Mouse (Mus musculus): ENCODE data around the gene Gm42417. TPM values are rescaled to one million over a fixed set of nuclear protein-coding genes. Genes with fewer than 3 reads are reported as not detected.

Gm42417 gene
- total and polyA plus RNA-seq, 3 experiments, result 0.15 TPM; not detected in 2

DNA sequence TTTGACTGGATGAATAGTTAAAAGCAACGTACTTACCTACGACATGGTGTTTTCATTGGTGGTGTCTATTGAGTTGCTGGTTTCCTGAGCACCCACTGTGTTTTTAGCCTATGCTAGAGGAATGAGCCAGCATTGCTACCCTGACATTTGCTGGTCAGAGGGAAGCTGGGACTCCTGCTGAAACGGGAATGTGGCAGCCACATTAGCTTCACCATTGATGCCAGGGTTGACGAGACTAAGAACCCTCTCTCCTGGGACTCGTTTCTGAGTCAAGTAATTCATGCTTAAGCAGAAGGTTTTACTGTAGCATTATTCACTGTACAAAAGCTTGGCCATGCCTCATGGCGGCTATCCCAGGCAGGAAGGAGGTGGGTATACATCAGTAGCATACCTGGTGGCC is 49.6 kb downstream of the Gm42417 start:
- no peak for ATAC-seq (ENCODE audit: extremely low read depth, insufficient number of reproducible peaks, low FRiP score, poor library complexity, severe bottlenecking)
- Histone ChIP-seq H3K4me1 (ENCODE audit: insufficient read depth, low read depth, low read length) (peaks cover 7% of the 10 kb centered on the region), H3K36me3 (replicated peaks) (peaks cover 10% of the 10 kb centered on the region), H3K4me3 (ENCODE audit: low read depth, low read length) (no peak overlapping the region), H3K9me3 (replicated peaks) (no peaks in the 10 kb centered on the region), H3K27me3 (ENCODE audit: insufficient read depth, low read length) (peaks cover 6% of the 10 kb centered on the region; the same call in 1 of the 2 replicates)
- DNase-seq (ENCODE audit: low spot score), result no peak
- TF ChIP-seq CTCF (IDR thresholded peaks at IDR 0.05; ENCODE audit: low read depth, low read length), result no peak
- TF ChIP-seq TAL1 (conservative IDR thresholded peaks at IDR 0.05; ENCODE audit: low read depth, low read length), result no peak
- TF ChIP-seq GATA1 (IDR thresholded peaks at IDR 0.05; ENCODE audit: borderline replicate concordance, low read length), result no peak
- TF ChIP-seq GATA2 (IDR thresholded peaks at IDR 0.05; ENCODE audit: borderline replicate concordance, low read depth, low read length), result no peak
- TF ChIP-seq POLR2AphosphoS5 (IDR thresholded peaks at IDR 0.05; ENCODE audit: insufficient replicate concordance, low read depth, low read length), result no peak

DNA sequence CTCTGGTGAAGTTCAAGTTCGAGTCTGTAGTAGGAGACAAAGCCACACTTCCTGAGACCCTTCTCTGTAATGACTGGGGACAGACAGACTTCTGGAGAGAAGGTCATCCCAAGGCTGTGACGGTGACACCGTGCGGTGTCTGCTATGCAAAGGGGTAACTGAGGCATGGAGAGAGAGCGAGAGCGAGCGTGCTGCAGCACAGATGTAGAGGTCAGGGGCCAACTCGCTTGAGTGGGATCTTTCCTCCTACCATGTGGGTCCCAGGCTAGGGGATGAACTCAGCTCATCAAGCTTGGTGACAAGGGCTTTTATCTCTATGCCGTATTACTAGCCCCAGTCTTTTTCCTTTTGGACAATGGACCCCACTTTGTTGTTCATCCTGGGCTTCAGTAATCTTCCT is 52.1 kb downstream of the Gm42417 start:
- H3K36me3 ChIP-seq (replicated peaks), result peaks cover 13% of the 10 kb centered on the region
- no peak overlapping the region for H3K4me3 ChIP-seq (ENCODE audit: low read depth, low read length)
- no peaks in the 10 kb centered on the region for H3K9me3 ChIP-seq (replicated peaks)
- peaks cover 7% of the 10 kb centered on the region for H3K4me1 ChIP-seq (ENCODE audit: insufficient read depth, low read depth, low read length)
- TF ChIP-seq TAL1 (conservative IDR thresholded peaks at IDR 0.05; ENCODE audit: low read depth, low read length) (no peak), GATA1 (IDR thresholded peaks at IDR 0.05; ENCODE audit: borderline replicate concordance, low read length) (no peak), GATA2 (IDR thresholded peaks at IDR 0.05; ENCODE audit: borderline replicate concordance, low read depth, low read length) (no peak), CTCF (IDR thresholded peaks at IDR 0.05; ENCODE audit: low read depth, low read length) (no peak), POLR2AphosphoS5 (IDR thresholded peaks at IDR 0.05; ENCODE audit: insufficient replicate concordance, low read depth, low read length) (no peak)
- 0 out of 2 replicates have a peak, but pooled peaks cover under 1% of the 10 kb centered on the region for H3K27me3 ChIP-seq (ENCODE audit: insufficient read depth, low read length)
- ATAC-seq (ENCODE audit: extremely low read depth, insufficient number of reproducible peaks, low FRiP score, poor library complexity, severe bottlenecking), result no peak
- no peak for DNase-seq (ENCODE audit: low spot score)

DNA sequence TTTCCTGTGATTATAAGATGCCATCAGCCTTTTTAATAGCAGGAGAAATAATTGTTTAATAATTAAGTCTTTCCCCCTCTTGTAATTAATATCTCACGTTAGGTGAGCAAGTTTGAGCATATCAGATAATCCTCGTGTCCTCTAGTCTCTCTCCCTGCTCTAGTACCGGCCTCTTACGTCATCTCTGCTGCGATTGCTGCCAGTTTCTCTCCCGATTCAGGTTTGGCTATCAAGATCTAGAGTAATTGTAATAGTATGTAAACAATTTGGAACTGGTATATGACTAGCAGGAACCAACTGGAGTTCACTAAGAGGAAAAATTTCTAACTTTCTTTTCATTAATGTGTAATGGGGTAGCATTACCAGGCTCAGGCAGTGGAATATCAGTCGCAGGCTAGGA is 54.1 kb downstream of the Gm42417 start:
- TF ChIP-seq CTCF (IDR thresholded peaks at IDR 0.05; ENCODE audit: low read depth, low read length) (no peak), TAL1 (conservative IDR thresholded peaks at IDR 0.05; ENCODE audit: low read depth, low read length) (no peak), POLR2AphosphoS5 (IDR thresholded peaks at IDR 0.05; ENCODE audit: insufficient replicate concordance, low read depth, low read length) (no peak), GATA2 (IDR thresholded peaks at IDR 0.05; ENCODE audit: borderline replicate concordance, low read depth, low read length) (no peak), GATA1 (IDR thresholded peaks at IDR 0.05; ENCODE audit: borderline replicate concordance, low read length) (no peak)
- Histone ChIP-seq H3K4me3 (ENCODE audit: low read depth, low read length) (no peak overlapping the region), H3K36me3 (replicated peaks) (peaks cover 14% of the 10 kb centered on the region), H3K4me1 (ENCODE audit: insufficient read depth, low read depth, low read length) (peaks cover 8% of the 10 kb centered on the region), H3K9me3 (replicated peaks) (no peaks in the 10 kb centered on the region), H3K27me3 (ENCODE audit: insufficient read depth, low read length) (0 out of 2 replicates have a peak, but pooled peaks cover 2% of the 10 kb centered on the region)
- ATAC-seq (ENCODE audit: extremely low read depth, insufficient number of reproducible peaks, low FRiP score, poor library complexity, severe bottlenecking) (no peak), DNase-seq (ENCODE audit: low spot score) (no peak)

DNA sequence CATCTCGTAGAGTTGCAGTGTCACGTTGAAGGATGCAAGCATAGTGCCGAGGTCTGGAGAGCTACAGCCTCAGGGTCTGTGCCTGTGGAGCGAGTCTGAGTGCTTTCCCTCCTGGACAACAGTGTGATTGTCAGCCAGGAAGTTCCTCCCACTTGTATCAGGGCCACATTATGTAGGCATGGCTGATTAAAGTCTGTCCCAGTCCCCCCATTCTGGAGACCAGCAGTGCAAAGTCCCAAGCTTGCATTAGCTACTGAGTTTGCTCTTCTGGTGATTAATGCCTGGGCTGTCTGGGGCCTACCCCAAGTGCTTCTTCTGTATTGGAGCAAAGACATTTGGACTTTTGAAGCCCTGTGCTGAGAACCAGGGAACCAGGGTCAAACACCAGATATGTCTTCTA is 55.4 kb downstream of the Gm42417 start:
- Histone ChIP-seq H3K4me1 (ENCODE audit: insufficient read depth, low read depth, low read length) (peaks cover 8% of the 10 kb centered on the region), H3K36me3 (replicated peaks) (peaks cover 19% of the 10 kb centered on the region), H3K4me3 (ENCODE audit: low read depth, low read length) (no peak overlapping the region), H3K27me3 (ENCODE audit: insufficient read depth, low read length) (0 out of 2 replicates have a peak, but pooled peaks cover 2% of the 10 kb centered on the region), H3K9me3 (replicated peaks) (no peaks in the 10 kb centered on the region)
- no peak for ATAC-seq (ENCODE audit: extremely low read depth, insufficient number of reproducible peaks, low FRiP score, poor library complexity, severe bottlenecking)
- no peak for TF ChIP-seq GATA1 (IDR thresholded peaks at IDR 0.05; ENCODE audit: borderline replicate concordance, low read length)
- TF ChIP-seq POLR2AphosphoS5 (IDR thresholded peaks at IDR 0.05; ENCODE audit: insufficient replicate concordance, low read depth, low read length), result no peak
- no peak for TF ChIP-seq TAL1 (conservative IDR thresholded peaks at IDR 0.05; ENCODE audit: low read depth, low read length)
- TF ChIP-seq GATA2 (IDR thresholded peaks at IDR 0.05; ENCODE audit: borderline replicate concordance, low read depth, low read length), result no peak
- no peak for TF ChIP-seq CTCF (IDR thresholded peaks at IDR 0.05; ENCODE audit: low read depth, low read length)
- no peak for DNase-seq (ENCODE audit: low spot score)

Other genes starting within 250 kb of the Gm42417 start
- 5.5 and 8.7 TPM in 2 replicates for gene Arid5a, start 231.7 kb downstream of the Gm42417 start, total RNA-seq (2014; fragmentation: Nextera tagmentation)
- 8.2 and 8.4 TPM in 2 replicates for gene Arid5a, start 231.7 kb downstream of the Gm42417 start, total RNA-seq (2017)
- 32.1 and 33.6 TPM in 2 replicates for gene Arid5a, start 231.7 kb downstream of the Gm42417 start, polyA plus RNA-seq (2012)
- gene Kansl3, start 170.2 kb downstream of the Gm42417 start, total RNA-seq (2014; fragmentation: Nextera tagmentation), result 40.9 and 47.3 TPM in 2 replicates
- 43.3 and 48.7 TPM in 2 replicates for gene Kansl3, start 170.2 kb downstream of the Gm42417 start, total RNA-seq (2017)
- 35.9 and 50.0 TPM in 2 replicates for gene Kansl3, start 170.2 kb downstream of the Gm42417 start, polyA plus RNA-seq (2012)
- not detected in 2 replicates for gene Fer1l5, start 167.1 kb downstream of the Gm42417 start, total RNA-seq (2014; fragmentation: Nextera tagmentation)
- gene Fer1l5, start 167.1 kb downstream of the Gm42417 start, total RNA-seq (2017), result 0.06 TPM in 1 of 2 replicates, not detected in the other
- not detected in 2 replicates for gene Fer1l5, start 167.1 kb downstream of the Gm42417 start, polyA plus RNA-seq (2012)
- 41.5 and 50.6 TPM in 2 replicates for gene Lman2l, start 94.2 kb downstream of the Gm42417 start, total RNA-seq (2014; fragmentation: Nextera tagmentation)
- 6.0 and 6.5 TPM in 2 replicates for gene Lman2l, start 94.2 kb downstream of the Gm42417 start, total RNA-seq (2017)
- 12.4 and 13.3 TPM in 2 replicates for gene Lman2l, start 94.2 kb downstream of the Gm42417 start, polyA plus RNA-seq (2012)
- gene Cnnm4, start 67.8 kb downstream of the Gm42417 start, total RNA-seq (2014; fragmentation: Nextera tagmentation), result 6.7 and 8.6 TPM in 2 replicates
- 3.9 and 4.5 TPM in 2 replicates for gene Cnnm4, start 67.8 kb downstream of the Gm42417 start, total RNA-seq (2017)
- gene Cnnm4, start 67.8 kb downstream of the Gm42417 start, polyA plus RNA-seq (2012), result 2.4 and 3.1 TPM in 2 replicates
- 22.2 and 28.2 TPM in 2 replicates for gene Cnnm3, start 27.6 kb downstream of the Gm42417 start, total RNA-seq (2014; fragmentation: Nextera tagmentation)
- 7.5 and 8.8 TPM in 2 replicates for gene Cnnm3, start 27.6 kb downstream of the Gm42417 start, total RNA-seq (2017)
- 31.1 and 39.0 TPM in 2 replicates for gene Cnnm3, start 27.6 kb downstream of the Gm42417 start, polyA plus RNA-seq (2012)
- gene Ankrd23, start 2.5 kb downstream of the Gm42417 start, total RNA-seq (2014; fragmentation: Nextera tagmentation), result 12.0 and 14.2 TPM in 2 replicates
- 14.8 and 16.6 TPM in 2 replicates for gene Ankrd23, start 2.5 kb downstream of the Gm42417 start, total RNA-seq (2017)
- 9.1 and 10.9 TPM in 2 replicates for gene Ankrd23, start 2.5 kb downstream of the Gm42417 start, polyA plus RNA-seq (2012)
- gene Ankrd39, start 8.0 kb upstream of the Gm42417 start, total RNA-seq (2014; fragmentation: Nextera tagmentation), result 9.9 and 15.7 TPM in 2 replicates
- 11.9 and 12.3 TPM in 2 replicates for gene Ankrd39, start 8.0 kb upstream of the Gm42417 start, total RNA-seq (2017)
- 15.7 and 17.3 TPM in 2 replicates for gene Ankrd39, start 8.0 kb upstream of the Gm42417 start, polyA plus RNA-seq (2012)
- gene Sema4c, start 18.9 kb upstream of the Gm42417 start, total RNA-seq (2014; fragmentation: Nextera tagmentation), result not detected in 2 replicates
- gene Sema4c, start 18.9 kb upstream of the Gm42417 start, total RNA-seq (2017), result 0.17 and 0.87 TPM in 2 replicates
- not detected in 2 replicates for gene Sema4c, start 18.9 kb upstream of the Gm42417 start, polyA plus RNA-seq (2012)
- not detected in 2 replicates for gene Fam178b, start 143.8 kb upstream of the Gm42417 start, total RNA-seq (2014; fragmentation: Nextera tagmentation)
- 0.12 TPM in 1 of 2 replicates, not detected in the other for gene Fam178b, start 143.8 kb upstream of the Gm42417 start, total RNA-seq (2017)
- gene Fam178b, start 143.8 kb upstream of the Gm42417 start, polyA plus RNA-seq (2012), result not detected in 2 replicates
- gene Cox5b, start 152.0 kb upstream of the Gm42417 start, total RNA-seq (2014; fragmentation: Nextera tagmentation), result 295 and 316 TPM in 2 replicates
- gene Cox5b, start 152.0 kb upstream of the Gm42417 start, total RNA-seq (2017), result 516 and 777 TPM in 2 replicates
- 1,994 and 2,669 TPM in 2 replicates for gene Cox5b, start 152.0 kb upstream of the Gm42417 start, polyA plus RNA-seq (2012)
- 0.75 TPM in 1 of 2 replicates, not detected in the other for gene 4933424G06Rik, start 170.7 kb upstream of the Gm42417 start, total RNA-seq (2014; fragmentation: Nextera tagmentation)
- gene 4933424G06Rik, start 170.7 kb upstream of the Gm42417 start, total RNA-seq (2017), result 0.17 and 0.38 TPM in 2 replicates
- gene 4933424G06Rik, start 170.7 kb upstream of the Gm42417 start, polyA plus RNA-seq (2012), result not detected in 2 replicates
- 50.8 and 54.1 TPM in 2 replicates for gene Actr1b, start 175.0 kb upstream of the Gm42417 start, total RNA-seq (2014; fragmentation: Nextera tagmentation)
- 87.4 and 94.2 TPM in 2 replicates for gene Actr1b, start 175.0 kb upstream of the Gm42417 start, total RNA-seq (2017)
- 66.2 and 68.0 TPM in 2 replicates for gene Actr1b, start 175.0 kb upstream of the Gm42417 start, polyA plus RNA-seq (2012)
- not detected in 2 replicates for gene Zap70, start 222.4 kb upstream of the Gm42417 start, total RNA-seq (2014; fragmentation: Nextera tagmentation)
- not detected in 2 replicates for gene Zap70, start 222.4 kb upstream of the Gm42417 start, total RNA-seq (2017)
- 0.08 TPM in 1 of 2 replicates, not detected in the other for gene Zap70, start 222.4 kb upstream of the Gm42417 start, polyA plus RNA-seq (2012)